Comparison of ENCODE assay signal across 22 mouse cellular contexts in genomic region chr19:17848417-17848816, GRCm38 (mm10). TPM values are rescaled to one million over a fixed set of nuclear protein-coding genes. Genes with fewer than 3 reads are reported as not detected.
A peak's percentile ranks its signal among the peaks of the same experiment; 100 is the strongest.
DNase-seq lines count a peak whose midpoint lies in the region; ATAC-seq and TF ChIP-seq lines count a peak whose summit lies in the region.
"Had no signal": no experiment of that assay in that cellular context is flagged by ENCODE, and none has a peak within 500 bp of the region (broad histone marks: within the 10 kb centered on the region; RNA-seq: fewer than 3 reads in every experiment).

No protein-coding gene starts in this region.

- H3K9ac ChIP-seq in lung, embryonic 14.5 days = no peak overlapping the region
- H3K9ac ChIP-seq: embryonic facial prominence, embryonic 13.5 days; embryonic facial prominence, embryonic 15.5 days; forebrain, embryonic 12.5 days had no signal

- no peak for TF ChIP-seq POLR2A in kidney, adult 2 months (IDR thresholded peaks at IDR 0.05; ENCODE audit: low read depth, low read length)

- WGBS in kidney, adult 2 months = 32% methylated on average over 2 of the region's 2 CpGs
- WGBS in lung, embryonic 14.5 days = 79% methylated on average over 2 of the region's 2 CpGs

- H3K36me3 ChIP-seq in kidney, adult 2 months (ENCODE audit: control insufficient read depth, insufficient read depth, low read length) = no peaks in the 10 kb centered on the region
- no peaks in the 10 kb centered on the region for H3K36me3 ChIP-seq in lung, embryonic 14.5 days (ENCODE audit: insufficient read depth)
- H3K36me3 ChIP-seq: embryonic facial prominence, embryonic 13.5 days; embryonic facial prominence, embryonic 15.5 days; forebrain, embryonic 10.5 days; forebrain, embryonic 12.5 days had no signal

- H3K4me1 ChIP-seq in kidney, adult 2 months (ENCODE audit: control insufficient read depth, insufficient read depth, low read length) = peaks cover 3% of the 10 kb centered on the region; the same call in 1 of the 2 replicates
- H3K4me1 ChIP-seq in lung, embryonic 14.5 days (ENCODE audit: insufficient read depth) = no peaks in the 10 kb centered on the region
- H3K4me1 ChIP-seq: embryonic facial prominence, embryonic 13.5 days; embryonic facial prominence, embryonic 15.5 days; forebrain, embryonic 10.5 days; forebrain, embryonic 12.5 days had no signal

- no peak for TF ChIP-seq CTCF in kidney, adult 2 months (conservative IDR thresholded peaks at IDR 0.05; ENCODE audit: insufficient read depth, insufficient read length, low read depth, low read length)
- no peak for TF ChIP-seq CTCF in lung, embryonic 14.5 days (IDR thresholded peaks at IDR 0.05; ENCODE audit: low read depth)

- no peak overlapping the region for H3K4me3 ChIP-seq in kidney, adult 2 months (ENCODE audit: insufficient read depth, low read depth, low read length)
- H3K4me3 ChIP-seq in lung, embryonic 14.5 days (ENCODE audit: low read depth, low read length) = no peak overlapping the region
- H3K4me3 ChIP-seq: embryonic facial prominence, embryonic 13.5 days; embryonic facial prominence, embryonic 15.5 days; erythroblast, embryonic 14.5 days; forebrain, embryonic 10.5 days; forebrain, embryonic 12.5 days had no signal

- no peaks in the 10 kb centered on the region for H3K27me3 ChIP-seq in kidney, adult 2 months (replicated peaks; ENCODE audit: control insufficient read depth, insufficient read depth, low read length)
- H3K27me3 ChIP-seq in lung, embryonic 14.5 days (ENCODE audit: insufficient read depth, low read length) = no peaks in the 10 kb centered on the region
- H3K27me3 ChIP-seq: embryonic facial prominence, embryonic 13.5 days; embryonic facial prominence, embryonic 15.5 days; forebrain, embryonic 12.5 days had no signal

- no peak overlapping the region for H3K27ac ChIP-seq in kidney, adult 2 months (ENCODE audit: insufficient read depth, low read depth, low read length)
- H3K27ac ChIP-seq in lung, embryonic 14.5 days (ENCODE audit: low read depth) = no peak overlapping the region
- H3K27ac ChIP-seq: embryonic facial prominence, embryonic 13.5 days; embryonic facial prominence, embryonic 15.5 days; forebrain, embryonic 10.5 days; forebrain, embryonic 12.5 days had no signal

- DNase-seq in kidney, adult 2 months = peak; percentile 48
- DNase-seq in kidney, postnatal 25 days = no peak
- peak; percentile 37 for DNase-seq in lung, embryonic 14.5 days
- no peak for DNase-seq in lung, postnatal 4 days
- DNase-seq: adrenal gland, adult 2 months; adrenal gland, postnatal 10 days; adrenal gland, postnatal 25 days; cerebellum, adult 11 months; cerebellum, adult 18-20 months; cerebellum, adult 8-10 months; cerebellum, adult 9-11 months; cerebellum, postnatal 14 days; cerebellum, postnatal 36 days; embryo, embryonic 11 days had no signal

- no peak overlapping the region for H3K4me2 ChIP-seq in lung, embryonic 14.5 days
- H3K4me2 ChIP-seq: embryonic facial prominence, embryonic 13.5 days; embryonic facial prominence, embryonic 15.5 days; forebrain, embryonic 12.5 days had no signal

- H3K9me3 ChIP-seq in lung, embryonic 14.5 days (ENCODE audit: low read depth, low read length) = no peaks in the 10 kb centered on the region
- H3K9me3 ChIP-seq: embryonic facial prominence, embryonic 13.5 days; embryonic facial prominence, embryonic 15.5 days; forebrain, embryonic 10.5 days; forebrain, embryonic 12.5 days had no signal

- ATAC-seq in lung, embryonic 14.5 days (ENCODE audit: insufficient read depth) = no peak
- ATAC-seq: forebrain, embryonic 14.5 days; forebrain, embryonic 16.5 days had no signal

RNA-seq across cellular contexts. Expression of gene Pcsk5, which starts 11.0 kb away (rescaled TPM):
- 9.4 and 10.0 TPM in 2 replicates for polyA plus RNA-seq in kidney, adult 2 months (2012; rRNA removed)
- polyA plus RNA-seq in lung, embryonic 14.5 days (2014; fragmentation: Nextera tagmentation; extraction: Ambion mirVana) = 19.0 and 21.7 TPM in 2 replicates
- polyA plus RNA-seq: C2C12; erythroblast, embryonic 14.5 days had no signal

Comparison
In these comparisons a context has a peak if more than half of its experiments do, and no peak if none do; other contexts are left out.
1. DNase-seq: peak in kidney, adult 2 months (single experiment) and lung, embryonic 14.5 days (single experiment); none in kidney, postnatal 25 days (0 of 2) and lung, postnatal 4 days (0 of 2).